Mouse (Mus musculus) adipocyte (in vitro differentiated cells): ENCODE data around the gene Psmb9.
A peak's percentile ranks its signal among the peaks of the same experiment; 100 is the strongest.

ENCODE experiments used
- DNase-seq: peaks from one replicate; pipeline ENCODE4 v3.0.0-alpha.2; 2016; ENCODE audit warnings: low spot score

Psmb9 gene

DNA sequence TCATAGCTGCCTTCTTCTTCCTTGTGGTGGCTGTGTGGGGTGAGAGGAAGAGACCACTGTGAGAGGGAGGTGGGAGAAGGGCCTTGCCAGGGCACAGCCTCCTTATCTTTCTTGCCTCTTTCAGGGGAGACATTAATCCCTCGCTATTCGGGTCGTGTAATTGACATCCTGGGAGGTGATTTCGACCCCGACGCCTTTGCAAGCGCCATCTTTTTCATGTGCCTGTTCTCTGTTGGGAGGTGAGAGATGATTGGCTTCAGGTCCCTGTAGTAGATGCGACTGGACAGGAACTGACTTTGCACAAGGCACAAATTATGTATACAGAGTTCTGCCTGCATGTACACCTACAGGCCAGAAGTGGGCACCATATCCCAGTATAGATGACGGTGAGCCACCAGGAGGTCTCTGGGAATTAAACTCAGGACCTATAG lies 18.2 kb upstream of the Psmb9 start:
- DNase-seq, result peak; percentile 43

GRCm38 (mm10) chr17:34205021-34205745 lies 17.6 kb upstream of the Psmb9 start:
- DNase-seq, result peak; percentile 35

GRCm38 (mm10) chr17:34204303-34205010 lies 16.9 kb upstream of the Psmb9 start:
- DNase-seq, result peak; percentile 85

GRCm38 (mm10) chr17:34203444-34203843 lies 15.9 kb upstream of the Psmb9 start, which contains the start of gene Tap2:
TSS of gene Tap2 (plus strand) at chr17:34203527.
- DNase-seq, result peak; percentile 29

DNA sequence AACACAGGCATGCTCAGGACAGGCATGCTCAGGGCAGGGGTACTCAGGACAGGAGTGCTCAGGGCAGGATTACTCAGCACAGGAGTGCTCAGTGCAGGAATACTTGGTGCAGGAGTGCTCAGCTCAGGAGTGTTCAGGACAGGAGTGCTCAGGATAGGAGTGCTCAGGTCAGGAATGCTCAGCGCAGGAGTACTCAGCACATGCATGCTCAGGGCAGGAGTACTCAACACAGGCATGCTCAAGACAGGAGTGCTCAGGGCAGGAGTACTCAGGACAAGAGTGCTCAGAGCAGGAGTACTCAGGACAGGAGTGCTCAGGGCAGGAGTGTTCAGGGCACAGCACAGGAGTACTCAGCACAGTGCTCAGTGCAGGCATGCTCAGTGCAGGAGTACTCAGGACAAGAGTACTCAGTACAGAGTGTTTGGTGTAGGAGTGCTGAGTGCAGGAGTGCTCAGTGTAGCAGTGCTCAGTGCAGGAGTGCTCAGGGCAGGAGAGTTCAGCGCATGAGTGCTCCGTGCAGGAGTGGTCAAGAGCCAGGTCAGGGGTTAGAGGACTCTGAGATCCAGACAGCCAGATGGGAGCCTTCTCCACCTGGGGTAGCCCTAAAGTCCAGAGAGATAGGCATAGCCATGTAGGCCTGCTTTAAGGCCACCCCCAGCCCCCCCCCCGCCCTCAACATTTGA lies 15.3 kb upstream of the Psmb9 start:
- DNase-seq, result no peak

DNA sequence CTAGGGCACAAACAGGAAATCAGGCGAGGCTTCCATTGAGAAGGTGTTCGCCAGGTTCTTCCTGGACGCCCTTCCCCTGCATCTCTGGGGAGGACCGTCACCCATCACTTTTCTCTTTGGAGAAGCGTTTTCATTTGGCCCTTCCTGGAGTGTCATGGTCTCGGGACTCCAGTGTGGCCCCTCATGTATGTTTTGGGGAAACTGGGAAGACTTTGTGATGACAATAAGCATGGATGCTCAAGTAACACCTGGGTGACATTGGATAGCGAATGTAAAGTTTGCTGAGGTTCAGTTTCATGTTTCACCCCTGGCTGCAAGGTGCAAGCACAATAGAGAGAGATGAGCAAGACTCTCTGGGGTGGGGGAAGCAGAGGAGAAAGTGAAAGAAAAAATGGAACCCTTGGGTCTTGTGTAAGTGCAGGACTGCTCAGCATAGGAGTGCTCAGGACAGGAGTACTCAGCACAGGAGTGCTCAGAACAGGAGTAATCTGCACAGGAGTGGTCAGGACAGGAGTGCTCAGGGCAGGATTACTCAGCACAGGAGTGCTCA lies 14.0 kb upstream of the Psmb9 start:
- no peak for DNase-seq

- DNase-seq, result no peak
Measured at GRCm38 (mm10) chr17:34200772-34201505, 13.4 kb upstream of the Psmb9 start.

- DNase-seq, result no peak
Measured at GRCm38 (mm10) chr17:34200047-34200446, 12.5 kb upstream of the Psmb9 start.

DNA sequence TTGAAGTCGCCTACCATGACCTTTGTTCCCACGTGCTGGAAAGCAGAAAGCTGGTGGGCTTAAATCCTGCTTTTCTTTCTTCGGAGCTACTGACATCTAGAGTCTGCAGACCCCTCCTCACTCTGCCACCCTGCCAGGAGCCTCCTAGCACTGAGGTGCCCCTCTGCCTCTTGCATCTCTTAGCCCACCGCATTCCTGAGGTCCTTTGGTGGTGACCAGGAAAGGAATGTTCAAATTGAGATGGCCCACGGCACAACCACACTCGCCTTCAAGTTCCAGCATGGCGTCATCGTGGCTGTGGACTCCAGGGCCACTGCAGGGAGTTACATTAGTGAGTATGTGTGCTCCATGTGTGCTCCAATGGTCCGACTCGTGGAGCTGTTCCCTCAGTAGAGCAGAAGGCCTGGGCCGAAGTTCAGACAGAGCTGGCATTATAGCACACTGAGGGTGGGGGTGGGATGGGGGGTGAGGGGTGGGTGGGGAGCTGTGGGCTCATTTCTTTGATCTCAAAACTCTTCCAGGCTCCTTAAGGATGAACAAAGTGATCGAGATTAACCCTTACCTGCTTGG lies 11.6 kb upstream of the Psmb9 start:
- no peak for DNase-seq

DNA sequence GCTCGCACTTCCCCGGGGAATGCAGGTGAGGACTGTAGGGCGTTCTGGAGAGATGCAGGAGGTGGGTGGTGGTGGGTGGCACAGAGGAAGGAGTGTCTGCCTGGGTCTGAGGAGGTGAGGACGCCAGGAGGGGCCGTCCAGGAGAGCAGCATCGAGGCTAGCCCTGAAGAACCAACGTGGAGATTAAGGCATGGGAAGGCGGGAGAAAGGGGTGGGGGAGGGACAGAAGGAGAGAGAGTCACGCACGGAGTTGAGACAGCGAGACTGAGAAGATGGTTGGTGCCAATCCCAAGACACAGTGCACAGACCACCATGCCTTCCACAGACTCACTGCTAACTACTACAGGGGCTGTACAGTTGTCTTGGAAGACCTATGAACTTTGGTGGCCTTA lies 11.0 kb upstream of the Psmb9 start:
- DNase-seq, result no peak

- no peak for DNase-seq
Measured at GRCm38 (mm10) chr17:34197904-34198520, 10.4 kb upstream of the Psmb9 start.

GRCm38 (mm10) chr17:34196941-34197894 lies 9.7 kb upstream of the Psmb9 start, which contains the start of gene Psmb8:
TSS of gene Psmb8 (plus strand) at chr17:34197721.
- peak; percentile 57 for DNase-seq

DNA sequence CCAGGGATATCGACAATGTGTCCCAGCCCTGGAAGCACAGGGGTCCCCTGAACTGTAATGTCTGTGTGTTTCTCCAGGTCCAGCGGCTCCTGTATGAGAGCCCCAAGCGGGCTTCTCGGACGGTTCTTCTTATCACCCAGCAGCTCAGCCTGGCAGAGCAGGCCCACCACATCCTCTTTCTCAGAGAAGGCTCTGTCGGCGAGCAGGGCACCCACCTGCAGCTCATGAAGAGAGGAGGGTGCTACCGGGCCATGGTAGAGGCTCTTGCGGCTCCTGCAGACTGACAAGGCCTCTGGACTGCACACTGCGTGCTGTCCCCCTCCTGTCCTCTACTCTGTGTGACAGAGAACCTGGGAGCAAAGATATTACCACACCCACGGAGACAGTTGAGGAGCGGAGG lies 8.9 kb upstream of the Psmb9 start:
- DNase-seq, result no peak

GRCm38 (mm10) chr17:34194723-34195122 lies 7.2 kb upstream of the Psmb9 start:
- no peak for DNase-seq

DNA sequence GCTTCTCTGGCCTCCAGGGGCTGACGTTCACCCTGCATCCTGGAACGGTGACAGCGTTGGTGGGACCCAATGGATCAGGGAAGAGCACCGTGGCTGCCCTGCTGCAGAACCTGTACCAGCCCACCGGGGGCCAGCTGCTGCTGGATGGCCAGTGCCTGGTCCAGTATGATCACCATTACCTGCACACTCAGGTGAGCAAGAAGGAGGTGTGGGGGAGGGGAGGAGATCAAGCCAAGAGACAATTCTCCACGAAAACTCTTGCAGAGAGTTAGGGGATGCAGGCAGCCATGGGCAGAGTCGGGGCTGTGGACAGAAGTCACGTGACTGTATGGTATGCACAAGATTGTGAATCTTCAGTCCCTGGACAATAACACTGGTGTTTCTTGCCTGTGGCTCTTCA lies 5.9 kb upstream of the Psmb9 start:
- no peak for DNase-seq

DNA sequence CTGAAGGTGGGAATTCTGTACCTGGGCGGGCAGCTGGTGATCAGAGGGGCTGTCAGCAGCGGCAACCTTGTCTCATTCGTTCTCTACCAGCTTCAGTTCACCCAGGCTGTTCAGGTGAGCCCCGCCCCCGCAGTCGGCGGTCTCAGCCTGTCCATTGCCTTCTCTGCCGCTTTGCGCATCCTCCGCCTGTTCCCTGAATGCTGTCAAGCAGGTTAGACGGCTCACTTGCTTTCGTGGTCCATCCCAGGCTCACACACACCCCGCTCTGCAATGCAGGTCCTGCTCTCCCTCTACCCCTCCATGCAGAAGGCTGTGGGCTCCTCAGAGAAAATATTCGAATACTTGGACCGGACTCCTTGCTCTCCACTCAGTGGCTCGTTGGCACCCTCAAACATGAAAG lies 5.3 kb upstream of the Psmb9 start:
- DNase-seq, result no peak

DNA sequence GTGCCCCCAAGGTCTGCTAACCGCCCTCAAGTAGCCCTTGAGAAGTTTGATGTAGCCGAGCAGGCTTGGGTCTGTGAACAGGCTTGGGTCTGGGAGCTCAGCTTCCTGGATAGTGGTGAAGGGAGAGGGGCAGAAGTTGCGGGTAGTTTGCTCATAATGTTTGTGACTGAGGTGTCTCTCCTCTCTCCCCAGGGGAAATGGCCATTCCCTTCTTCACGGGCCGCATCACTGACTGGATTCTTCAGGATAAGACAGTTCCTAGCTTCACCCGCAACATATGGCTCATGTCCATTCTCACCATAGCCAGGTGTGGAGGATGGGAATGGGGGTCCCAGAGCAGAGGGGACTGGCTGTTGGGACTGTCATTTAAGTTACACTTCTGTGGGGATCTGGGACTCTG lies 1.4 kb upstream of the Psmb9 start:
- DNase-seq, result no peak

DNA sequence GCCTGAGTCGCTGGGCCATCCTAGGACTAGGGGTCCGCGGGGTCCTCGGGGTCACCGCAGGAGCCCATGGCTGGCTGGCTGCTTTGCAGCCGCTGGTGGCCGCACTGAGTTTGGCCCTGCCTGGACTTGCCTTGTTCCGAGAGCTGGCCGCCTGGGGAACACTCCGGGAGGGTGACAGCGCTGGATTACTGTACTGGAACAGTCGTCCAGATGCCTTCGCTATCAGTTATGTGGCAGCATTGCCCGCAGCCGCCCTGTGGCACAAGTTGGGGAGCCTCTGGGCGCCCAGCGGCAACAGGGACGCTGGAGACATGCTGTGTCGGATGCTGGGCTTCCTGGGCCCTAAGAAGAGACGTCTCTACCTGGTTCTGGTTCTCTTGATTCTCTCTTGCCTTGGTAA lies 446 bp upstream of the Psmb9 start:
- DNase-seq, result peak; percentile 16

GRCm38 (mm10) chr17:34186885-34187260 lies 691 bp downstream of the Psmb9 start:
- DNase-seq, result no peak

DNA sequence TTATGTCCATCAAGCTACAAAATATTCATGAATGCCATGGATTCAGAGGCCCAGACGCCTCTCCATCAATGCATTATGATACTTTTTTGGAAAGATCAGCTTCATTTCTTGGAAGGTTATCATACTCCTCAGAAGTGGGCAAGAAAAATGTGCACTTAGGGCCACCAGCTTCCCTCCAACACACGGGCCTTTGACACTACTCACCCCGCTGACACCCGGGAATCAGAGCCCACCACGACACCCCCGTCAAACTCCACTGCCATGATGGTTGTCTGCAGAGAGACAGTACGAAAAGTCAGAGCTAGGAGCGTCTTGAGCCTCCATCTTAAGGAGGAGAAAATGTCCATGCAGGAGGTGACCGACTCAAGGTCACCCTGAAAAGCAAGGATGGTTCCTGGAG lies 2.0 kb downstream of the Psmb9 start:
- DNase-seq, result no peak
